Mouse (Mus musculus) limb, embryonic 14.5 days (tissue): ENCODE measurements around the gene Gm21887. TPM values are rescaled to one million over a fixed set of nuclear protein-coding genes. Genes with fewer than 3 reads are reported as not detected.
"Not testable (repeated sequence)": the region's sequence is repeated elsewhere in the genome, so short reads cannot be mapped to it uniquely, and the experiment has no call there.

ENCODE experiments used
- ATAC-seq: fragments of 200-750 bp; cut with Nextera tagmentation; 2 replicates; pipeline ENCODE4 v1.8.0; 2017; ENCODE audit warnings: low read depth, moderate number of reproducible peaks, moderate TSS enrichment; ENCODE audit not compliant: low FRiP score
- DNase-seq: peaks from one replicate; pipeline ENCODE4 v3.0.0-alpha.2; 2015; ENCODE audit warnings: low spot score
- H3K27ac ChIP-seq: fragments of 300-500 bp; sonication (generic); replicated peaks from 2 replicates; pipeline ENCODE4 v1.5.1; 2014; ENCODE audit warnings: low read depth, mild to moderate bottlenecking, low read length, moderate library complexity, mixed read lengths
- H3K27me3 ChIP-seq: fragments of 300-500 bp; sonication (generic); 2 replicates; pipeline ENCODE4 v1.6.1; 2014; ENCODE audit warnings: low read length, mixed read lengths; ENCODE audit not compliant: control insufficient read depth, insufficient read depth
- H3K36me3 ChIP-seq: fragments of 300-500 bp; sonication (generic); 2 replicates; pipeline ENCODE4 v1.6.1; 2014; ENCODE audit warnings: mild to moderate bottlenecking, low read length, moderate library complexity, mixed read lengths; ENCODE audit not compliant: control insufficient read depth, insufficient read depth
- H3K4me1 ChIP-seq: fragments of 300-500 bp; sonication (generic); 2 replicates; pipeline ENCODE4 v1.6.1; 2014; ENCODE audit warnings: antibody characterized with exemption, low read length, mixed read lengths; ENCODE audit not compliant: control insufficient read depth, insufficient read depth
- H3K4me2 ChIP-seq: fragments of 300-500 bp; sonication (generic); replicated peaks from 2 replicates; pipeline ENCODE4 v1.6.1; 2014; ENCODE audit warnings: low read depth, mild to moderate bottlenecking, low read length, moderate library complexity; ENCODE audit not compliant: severe bottlenecking
- H3K4me3 ChIP-seq: fragments of 300-500 bp; sonication (generic); replicated peaks from 2 replicates; pipeline ENCODE4 v1.5.1; 2014; ENCODE audit warnings: low read length
- H3K9ac ChIP-seq: fragments of 300-500 bp; sonication (generic); 2 replicates; pipeline ENCODE4 v1.6.1; 2014; ENCODE audit warnings: mild to moderate bottlenecking, low read depth, low read length, moderate library complexity; ENCODE audit not compliant: severe bottlenecking
- H3K9me3 ChIP-seq: fragments of 300-500 bp; sonication (generic); 2 replicates; pipeline ENCODE4 v1.6.1; 2016; ENCODE audit warnings: low read length; ENCODE audit not compliant: control insufficient read depth
- POLR2A ChIP-seq: fragments of 200-500 bp; IDR thresholded peaks from 2 replicates; pipeline ENCODE4 v1.8.0; 2012; ENCODE audit warnings: inconsistent platforms, mild to moderate bottlenecking, moderate library complexity, borderline replicate concordance; ENCODE audit not compliant: insufficient read depth, insufficient read length; ENCODE audit errors: extremely low read depth
- WGBS: fragments of 180-500 bp; shearing (Covaris S2); extraction: QIAGEN DNeasy Blood & Tissue Kit; methylation state at CpG from one replicate; pipeline ENCODE4 v1.1.7; 2014; 5-methylcytosine and 5-hydroxymethylcytosine counted together
- polyA plus RNA-seq, 2 experiments: library from polyadenylated mRNA; depleted of rRNA in 1 of 2; stranded (reverse) in 1 of 2; unstranded in 1 of 2; fragments of >200 nt; fragmentation: Nextera tagmentation in 1 of 2; extraction: Ambion mirVana in 1 of 2; gene quantifications; 2 replicates each; pipeline versions ENCODE4 v1.2.1 to v1.2.3; 2012 to 2014

The Gm21887 gene
- polyA plus RNA-seq, 2 experiments = 187 to 580 TPM

- DNase-seq, ATAC-seq, H3K9ac ChIP-seq, H3K27me3 ChIP-seq, H3K4me3 ChIP-seq, H3K4me1 ChIP-seq, H3K27ac ChIP-seq, H3K4me2 ChIP-seq: not testable (repeated sequence)
- peaks cover 43% of the 10 kb centered on the region for H3K36me3 ChIP-seq
- 74% methylated on average over 6 of the region's 6 CpGs for WGBS
- H3K9me3 ChIP-seq = peaks cover 15% of the 10 kb centered on the region
Observed at GRCm38 (mm10) chrX:169980203-169980556, 29.3 kb upstream of the Gm21887 start.

DNA sequence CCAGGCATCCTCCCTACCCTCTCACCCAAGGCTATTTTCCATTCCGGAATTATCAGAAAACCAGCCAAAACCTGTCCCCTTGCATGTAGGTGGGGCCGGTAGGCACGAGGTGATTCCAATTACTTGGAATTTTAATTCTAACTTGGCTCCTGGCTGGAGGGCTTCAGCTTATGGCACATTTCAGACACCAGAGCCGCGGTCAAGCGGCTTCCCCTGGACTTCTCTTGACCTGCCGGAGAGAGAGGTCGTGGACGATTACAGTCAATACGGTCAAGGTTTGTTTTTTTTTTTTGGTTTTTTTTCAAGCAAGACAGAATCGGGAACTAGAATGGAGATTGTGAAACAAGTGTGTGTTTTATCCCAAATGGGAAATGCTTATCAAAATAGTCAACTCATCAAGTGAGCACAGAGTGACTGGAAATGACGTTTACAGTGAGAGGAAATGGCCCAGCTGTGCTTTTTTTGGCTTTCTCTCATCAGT, 28.6 kb upstream of the Gm21887 start:
- H3K27me3 ChIP-seq = no peaks in the 10 kb centered on the region
- TF ChIP-seq POLR2A = no peak
- H3K27ac ChIP-seq = no peak overlapping the region
- H3K36me3 ChIP-seq = peaks cover 42% of the 10 kb centered on the region
- H3K4me3 ChIP-seq = no peak overlapping the region
- no peak overlapping the region for H3K9ac ChIP-seq
- DNase-seq (no peak), ATAC-seq (no peak)
- WGBS = 76% methylated on average over 12 of the region's 12 CpGs
- H3K9me3 ChIP-seq = peaks cover 20% of the 10 kb centered on the region
- no peak overlapping the region for H3K4me2 ChIP-seq
- no peaks in the 10 kb centered on the region for H3K4me1 ChIP-seq

DNA sequence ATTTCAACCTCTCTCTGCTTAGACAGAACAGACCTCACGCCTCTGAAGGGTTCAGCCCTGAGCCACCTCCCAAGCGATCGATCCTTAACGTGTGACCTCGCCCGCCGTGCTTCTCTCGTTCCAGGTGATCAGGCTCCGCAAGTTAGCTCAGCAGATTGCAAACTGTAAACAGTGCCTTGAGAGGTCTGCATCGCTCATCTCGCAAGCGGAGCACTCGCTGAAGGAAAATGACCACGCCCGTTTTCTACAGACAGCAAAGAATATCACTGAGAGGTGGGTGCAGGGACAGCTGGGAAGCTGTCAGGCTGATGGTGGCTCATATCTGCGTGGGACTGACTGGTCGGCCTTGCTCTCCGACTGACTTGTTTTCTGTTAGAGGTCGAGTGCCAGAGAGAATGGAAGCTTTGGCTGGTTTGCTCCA, 27.7 kb upstream of the Gm21887 start:
- Histone ChIP-seq H3K9me3 (peaks cover 26% of the 10 kb centered on the region), H3K36me3 (peaks cover 49% of the 10 kb centered on the region)
- H3K27ac ChIP-seq, DNase-seq, H3K4me3 ChIP-seq, H3K27me3 ChIP-seq, H3K4me2 ChIP-seq, H3K9ac ChIP-seq, ATAC-seq, H3K4me1 ChIP-seq: not testable (repeated sequence)
- WGBS = 75% methylated on average over 19 of the region's 19 CpGs

DNA sequence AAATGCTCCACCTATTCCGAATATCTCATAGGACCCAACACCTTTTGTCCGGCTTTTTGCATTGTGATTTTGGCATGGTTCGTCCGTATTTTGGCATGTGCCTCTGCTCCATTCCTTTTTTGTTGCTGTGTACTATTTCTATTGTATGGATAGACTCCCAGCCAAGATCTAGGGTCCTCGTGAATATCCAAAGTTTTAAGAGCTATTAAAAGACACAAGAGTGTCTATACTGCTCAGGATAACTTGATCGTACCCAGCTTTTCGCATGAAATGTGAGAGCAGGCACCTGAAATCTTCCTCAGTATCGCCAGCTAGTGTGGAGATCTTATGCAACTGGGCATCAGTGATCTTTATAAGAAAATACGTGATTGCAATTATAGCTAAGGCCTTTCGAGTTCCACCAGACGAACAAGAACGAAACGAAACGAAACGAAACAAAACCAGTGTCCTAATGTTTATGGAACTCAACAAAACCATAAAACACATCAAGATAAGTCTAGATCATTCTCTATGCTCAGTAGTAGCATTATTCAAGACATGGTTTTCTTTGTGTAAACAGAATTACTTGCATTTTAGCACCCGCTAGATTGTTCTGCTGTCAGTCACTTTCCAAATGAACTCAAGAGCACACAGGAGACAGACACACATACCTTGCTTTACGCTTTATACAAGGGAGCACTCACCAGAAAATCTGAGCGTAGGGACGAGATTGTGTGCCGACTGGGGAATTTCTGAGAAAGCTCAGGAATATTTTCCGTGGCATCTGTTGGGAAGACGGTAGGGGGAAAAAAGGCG, 26.7 kb upstream of the Gm21887 start:
- peaks cover 58% of the 10 kb centered on the region for H3K36me3 ChIP-seq
- H3K27me3 ChIP-seq, H3K4me2 ChIP-seq, H3K27ac ChIP-seq, H3K9ac ChIP-seq, DNase-seq, ATAC-seq, H3K4me3 ChIP-seq, H3K4me1 ChIP-seq: not testable (repeated sequence)
- H3K9me3 ChIP-seq = peaks cover 34% of the 10 kb centered on the region
- 82% methylated on average over 23 of the region's 23 CpGs for WGBS

- DNase-seq, H3K4me1 ChIP-seq, H3K4me2 ChIP-seq, H3K9ac ChIP-seq, ATAC-seq, H3K27ac ChIP-seq, H3K27me3 ChIP-seq, H3K4me3 ChIP-seq: not testable (repeated sequence)
- H3K9me3 ChIP-seq = peaks cover 36% of the 10 kb centered on the region
- 80% methylated on average over 19 of the region's 19 CpGs for whole genome bisulfite sequencing
- H3K36me3 ChIP-seq = peaks cover 56% of the 10 kb centered on the region
Observed at GRCm38 (mm10) chrX:169983401-169984165, 25.9 kb upstream of the Gm21887 start.

DNA sequence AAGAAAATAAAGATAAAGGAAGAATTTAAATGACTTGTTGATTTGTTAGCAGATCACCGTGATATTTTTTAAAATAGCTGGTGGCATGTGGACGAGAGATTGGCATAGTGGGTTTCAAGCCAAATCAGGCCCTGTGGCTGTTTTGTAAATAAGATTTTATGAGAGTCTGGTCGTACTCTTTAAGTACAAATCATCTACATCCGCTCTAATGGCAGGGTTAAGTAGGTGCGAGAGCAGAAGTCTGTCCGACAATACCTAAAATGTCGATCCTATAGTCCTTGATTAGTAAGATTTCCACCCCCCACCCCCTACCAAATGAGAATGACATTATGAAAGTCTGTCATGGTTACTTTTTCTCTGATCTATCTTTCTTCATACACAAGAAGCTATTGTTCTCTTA, 25.1 kb upstream of the Gm21887 start:
- WGBS = 82% methylated on average over 7 of the region's 7 CpGs
- not testable (repeated sequence) for DNase-seq

DNA sequence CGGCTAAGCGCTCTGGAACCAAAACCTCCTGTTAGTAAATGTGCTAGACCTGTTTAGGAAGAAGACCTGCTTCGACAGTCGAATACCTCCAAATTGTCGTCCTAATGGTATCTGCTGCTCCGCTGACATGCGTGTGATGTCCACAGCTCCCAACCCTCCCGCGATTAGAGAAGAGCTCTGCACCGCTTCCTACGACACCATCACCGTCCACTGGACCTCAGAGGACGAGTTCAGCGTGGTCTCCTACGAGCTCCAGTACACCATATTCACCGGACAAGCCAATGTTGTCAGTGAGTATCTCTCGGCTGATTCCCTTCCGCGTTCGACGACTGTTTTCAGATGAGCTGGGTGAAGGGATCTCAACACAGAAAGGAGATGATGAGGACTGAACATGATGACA, 24.6 kb upstream of the Gm21887 start:
- H3K36me3 ChIP-seq = peaks cover 66% of the 10 kb centered on the region
- not testable (repeated sequence) for H3K4me1 ChIP-seq, H3K27ac ChIP-seq, ATAC-seq, H3K4me3 ChIP-seq, H3K27me3 ChIP-seq, H3K4me2 ChIP-seq, H3K9ac ChIP-seq
- H3K9me3 ChIP-seq = peaks cover 49% of the 10 kb centered on the region
- peak; percentile 7 for DNase-seq
- 85% methylated on average over 21 of the region's 21 CpGs for WGBS

More for the DNA sequence above, 25.1 kb upstream of the Gm21887 start:
- H3K27me3 ChIP-seq, H3K4me2 ChIP-seq, H3K9ac ChIP-seq, H3K27ac ChIP-seq, H3K4me3 ChIP-seq, H3K4me1 ChIP-seq, ATAC-seq: not testable (repeated sequence)
- Histone ChIP-seq H3K36me3 (peaks cover 63% of the 10 kb centered on the region), H3K9me3 (peaks cover 44% of the 10 kb centered on the region)

- H3K4me2 ChIP-seq, H3K9ac ChIP-seq, H3K27me3 ChIP-seq, H3K4me1 ChIP-seq, DNase-seq, ATAC-seq, H3K4me3 ChIP-seq, H3K27ac ChIP-seq: not testable (repeated sequence)
- H3K36me3 ChIP-seq = peaks cover 74% of the 10 kb centered on the region
- peaks cover 59% of the 10 kb centered on the region for H3K9me3 ChIP-seq
- 85% methylated on average over 18 of the region's 18 CpGs for WGBS
Observed at GRCm38 (mm10) chrX:169985796-169986195, 23.7 kb upstream of the Gm21887 start.
